Mouse (Mus musculus): ENCODE measurements around the gene Setd1a. TPM values are rescaled to one million over a fixed set of nuclear protein-coding genes. Genes with fewer than 3 reads are reported as not detected.
A peak's percentile ranks its signal among the peaks of the same experiment; 100 is the strongest.

The Setd1a gene
- total and polyA plus RNA-seq, 3 experiments = 9.1 to 104 (median 103) TPM

GRCm38 (mm10) chr7:127763642-127764041 is 12.8 kb upstream of the Setd1a start:
- TF ChIP-seq GATA2 (IDR thresholded peaks at IDR 0.05; ENCODE audit: borderline replicate concordance, low read depth, low read length) (no peak), TAL1 (conservative IDR thresholded peaks at IDR 0.05; ENCODE audit: low read depth, low read length) (no peak), GATA1 (IDR thresholded peaks at IDR 0.05; ENCODE audit: borderline replicate concordance, low read length) (no peak), CTCF (IDR thresholded peaks at IDR 0.05; ENCODE audit: low read depth, low read length) (no peak), POLR2AphosphoS5 (IDR thresholded peaks at IDR 0.05; ENCODE audit: insufficient replicate concordance, low read depth, low read length) (no peak)
- Histone ChIP-seq H3K27me3 (ENCODE audit: insufficient read depth, low read length) (no peaks in the 10 kb centered on the region), H3K4me3 (ENCODE audit: low read depth, low read length) (no peak overlapping the region), H3K9me3 (replicated peaks) (no peaks in the 10 kb centered on the region), H3K4me1 (ENCODE audit: insufficient read depth, low read depth, low read length) (peaks cover 45% of the 10 kb centered on the region), H3K36me3 (replicated peaks) (peaks cover 73% of the 10 kb centered on the region)
- DNase-seq (ENCODE audit: low spot score) = no peak
- ATAC-seq (ENCODE audit: extremely low read depth, insufficient number of reproducible peaks, low FRiP score, poor library complexity, severe bottlenecking) = no peak

DNA sequence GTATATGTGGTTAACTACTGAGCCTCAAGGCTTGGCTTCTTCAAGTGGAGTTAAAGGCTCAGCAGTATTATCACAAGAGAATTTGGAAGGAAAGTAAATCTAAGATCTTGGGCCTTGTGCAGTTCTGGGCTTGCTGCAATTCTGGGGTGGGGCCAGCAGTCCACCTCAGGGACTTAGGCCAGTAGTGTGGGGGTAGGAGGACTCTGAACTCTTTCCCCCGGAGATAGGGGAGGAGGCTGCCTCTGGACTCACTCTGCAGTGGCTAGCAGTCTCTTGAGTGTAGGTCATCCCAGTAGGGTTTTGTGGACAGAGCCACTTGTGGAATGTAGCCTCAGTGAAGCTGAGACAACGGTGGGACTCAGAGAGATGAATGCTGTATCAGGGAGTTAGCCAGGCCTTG is 10.7 kb upstream of the Setd1a start:
- DNase-seq (ENCODE audit: low spot score) = no peak
- no peak for TF ChIP-seq TAL1 (conservative IDR thresholded peaks at IDR 0.05; ENCODE audit: low read depth, low read length)
- TF ChIP-seq CTCF (IDR thresholded peaks at IDR 0.05; ENCODE audit: low read depth, low read length) = no peak
- no peak for TF ChIP-seq POLR2AphosphoS5 (IDR thresholded peaks at IDR 0.05; ENCODE audit: insufficient replicate concordance, low read depth, low read length)
- no peak for TF ChIP-seq GATA2 (IDR thresholded peaks at IDR 0.05; ENCODE audit: borderline replicate concordance, low read depth, low read length)
- TF ChIP-seq GATA1 (IDR thresholded peaks at IDR 0.05; ENCODE audit: borderline replicate concordance, low read length) = no peak
- Histone ChIP-seq H3K9me3 (replicated peaks) (no peaks in the 10 kb centered on the region), H3K4me3 (ENCODE audit: low read depth, low read length) (no peak overlapping the region), H3K27me3 (ENCODE audit: insufficient read depth, low read length) (no peaks in the 10 kb centered on the region), H3K36me3 (replicated peaks) (peaks cover 59% of the 10 kb centered on the region), H3K4me1 (ENCODE audit: insufficient read depth, low read depth, low read length) (peaks cover 60% of the 10 kb centered on the region)
- ATAC-seq (ENCODE audit: extremely low read depth, insufficient number of reproducible peaks, low FRiP score, poor library complexity, severe bottlenecking) = no peak

- peaks cover 65% of the 10 kb centered on the region for H3K36me3 ChIP-seq (replicated peaks)
- peak; percentile 62 for DNase-seq (ENCODE audit: low spot score)
These were observed 9.4 kb upstream of the Setd1a start for GRCm38 (mm10) chr7:127766851-127767609.

DNA sequence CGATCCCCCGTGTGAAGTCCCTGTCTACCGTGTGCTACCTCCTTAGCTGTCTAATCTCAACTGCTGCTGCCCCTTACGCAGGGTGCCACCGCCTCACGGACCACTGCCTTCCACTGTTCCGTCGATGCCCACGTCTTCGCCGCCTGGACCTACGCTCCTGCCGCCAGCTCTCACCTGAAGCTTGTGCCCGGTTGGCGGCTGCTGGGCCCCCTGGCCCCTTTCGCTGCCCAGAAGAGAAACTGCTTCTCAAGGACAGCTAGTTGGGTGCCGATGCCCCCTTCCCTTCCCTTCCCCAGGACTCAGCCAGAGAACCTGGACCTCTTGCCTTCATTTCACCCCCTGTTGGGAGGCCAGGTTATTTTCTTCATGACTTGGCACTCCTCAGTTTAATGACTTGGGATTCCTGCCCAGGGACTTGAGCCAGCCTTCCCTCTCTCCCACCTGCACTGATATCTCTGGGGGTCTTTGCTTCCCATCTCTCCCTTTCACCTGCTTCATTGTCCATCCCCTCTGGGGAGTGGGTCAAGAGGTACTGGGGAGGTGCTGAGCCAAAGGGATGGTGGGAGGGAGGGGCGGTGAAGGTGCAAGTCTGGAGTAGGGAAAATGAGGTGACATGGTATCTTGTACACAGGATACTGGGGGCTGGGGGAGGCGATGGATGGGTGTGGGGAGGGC is 8.7 kb upstream of the Setd1a start:
- ATAC-seq (ENCODE audit: extremely low read depth, insufficient number of reproducible peaks, low FRiP score, poor library complexity, severe bottlenecking) = no peak
- no peak for DNase-seq (ENCODE audit: low spot score)
- Histone ChIP-seq H3K4me3 (ENCODE audit: low read depth, low read length) (peak overlapping the region; percentile 72), H3K36me3 (replicated peaks) (peaks cover 62% of the 10 kb centered on the region), H3K9me3 (replicated peaks) (no peaks in the 10 kb centered on the region), H3K4me1 (ENCODE audit: insufficient read depth, low read depth, low read length) (peaks cover 74% of the 10 kb centered on the region), H3K27me3 (ENCODE audit: insufficient read depth, low read length) (no peaks in the 10 kb centered on the region)
- TF ChIP-seq POLR2AphosphoS5 (IDR thresholded peaks at IDR 0.05; ENCODE audit: insufficient replicate concordance, low read depth, low read length) (no peak), GATA2 (IDR thresholded peaks at IDR 0.05; ENCODE audit: borderline replicate concordance, low read depth, low read length) (no peak), CTCF (IDR thresholded peaks at IDR 0.05; ENCODE audit: low read depth, low read length) (no peak), GATA1 (IDR thresholded peaks at IDR 0.05; ENCODE audit: borderline replicate concordance, low read length) (no peak)

More at GRCm38 (mm10) chr7:127766851-127767609, 9.4 kb upstream of the Setd1a start:
- peaks cover 69% of the 10 kb centered on the region for H3K4me1 ChIP-seq (ENCODE audit: insufficient read depth, low read depth, low read length)
- peak overlapping the region; percentile 72 for H3K4me3 ChIP-seq (ENCODE audit: low read depth, low read length)
- no peak for TF ChIP-seq POLR2AphosphoS5 (IDR thresholded peaks at IDR 0.05; ENCODE audit: insufficient replicate concordance, low read depth, low read length)
- no peak for TF ChIP-seq GATA2 (IDR thresholded peaks at IDR 0.05; ENCODE audit: borderline replicate concordance, low read depth, low read length)
- TF ChIP-seq GATA1 (IDR thresholded peaks at IDR 0.05; ENCODE audit: borderline replicate concordance, low read length) = no peak
- no peak for TF ChIP-seq CTCF (IDR thresholded peaks at IDR 0.05; ENCODE audit: low read depth, low read length)
- TF ChIP-seq TAL1 (conservative IDR thresholded peaks at IDR 0.05; ENCODE audit: low read depth, low read length) = peak; percentile 43
- ATAC-seq (ENCODE audit: extremely low read depth, insufficient number of reproducible peaks, low FRiP score, poor library complexity, severe bottlenecking) = peak; percentile 65
- H3K9me3 ChIP-seq (replicated peaks) = no peaks in the 10 kb centered on the region
- no peaks in the 10 kb centered on the region for H3K27me3 ChIP-seq (ENCODE audit: insufficient read depth, low read length)

- Histone ChIP-seq H3K4me3 (ENCODE audit: low read depth, low read length) (peak overlapping the region; percentile 84; the same call in 1 of the 2 replicates), H3K36me3 (replicated peaks) (peaks cover 64% of the 10 kb centered on the region), H3K9me3 (replicated peaks) (no peaks in the 10 kb centered on the region), H3K4me1 (ENCODE audit: insufficient read depth, low read depth, low read length) (peaks cover 79% of the 10 kb centered on the region), H3K27me3 (ENCODE audit: insufficient read depth, low read length) (no peaks in the 10 kb centered on the region)
- TF ChIP-seq POLR2AphosphoS5 (IDR thresholded peaks at IDR 0.05; ENCODE audit: insufficient replicate concordance, low read depth, low read length) (no peak), TAL1 (conservative IDR thresholded peaks at IDR 0.05; ENCODE audit: low read depth, low read length) (no peak), GATA2 (IDR thresholded peaks at IDR 0.05; ENCODE audit: borderline replicate concordance, low read depth, low read length) (no peak), GATA1 (IDR thresholded peaks at IDR 0.05; ENCODE audit: borderline replicate concordance, low read length) (no peak), CTCF (IDR thresholded peaks at IDR 0.05; ENCODE audit: low read depth, low read length) (no peak)
- DNase-seq (ENCODE audit: low spot score) (no peak), ATAC-seq (ENCODE audit: extremely low read depth, insufficient number of reproducible peaks, low FRiP score, poor library complexity, severe bottlenecking) (no peak)
These were observed 8.0 kb upstream of the Setd1a start for GRCm38 (mm10) chr7:127768346-127768996.

Data from G1E (cell line).